Mouse (Mus musculus): ENCODE data around the gene Fabp6. TPM values are rescaled to one million over a fixed set of nuclear protein-coding genes. Genes with fewer than 3 reads are reported as not detected.
A peak's percentile ranks its signal among the peaks of the same experiment; 100 is the strongest.

Fabp6 gene
- polyA plus RNA-seq, 1 experiment from 2014 or later, result not detected

GRCm38 (mm10) chr11:43575376-43576151 is 25.8 kb downstream of the Fabp6 start:
- Histone ChIP-seq H3K27me3 (ENCODE audit: control insufficient read depth, insufficient read depth, low read depth, low read length) (no peaks in the 10 kb centered on the region), H3K36me3 (ENCODE audit: control insufficient read depth, insufficient read depth, low read length) (no peaks in the 10 kb centered on the region), H3K9ac (ENCODE audit: low read length) (peak overlapping the region; percentile 44), H3K27ac (ENCODE audit: low read length) (peak overlapping the region; percentile 85), H3K4me3 (ENCODE audit: low read length) (no peak overlapping the region), H3K4me1 (replicated peaks; ENCODE audit: control insufficient read depth, insufficient read depth, low read length) (peaks cover 18% of the 10 kb centered on the region), H3K9me3 (ENCODE audit: control insufficient read depth, low read length) (no peaks in the 10 kb centered on the region), H3K4me2 (ENCODE audit: low read depth, low read length) (peak overlapping the region; percentile 26)
- ATAC-seq (ENCODE audit: low read depth), result peak; percentile 86
- WGBS, result 13% methylated on average over 9 of the region's 9 CpGs

DNA sequence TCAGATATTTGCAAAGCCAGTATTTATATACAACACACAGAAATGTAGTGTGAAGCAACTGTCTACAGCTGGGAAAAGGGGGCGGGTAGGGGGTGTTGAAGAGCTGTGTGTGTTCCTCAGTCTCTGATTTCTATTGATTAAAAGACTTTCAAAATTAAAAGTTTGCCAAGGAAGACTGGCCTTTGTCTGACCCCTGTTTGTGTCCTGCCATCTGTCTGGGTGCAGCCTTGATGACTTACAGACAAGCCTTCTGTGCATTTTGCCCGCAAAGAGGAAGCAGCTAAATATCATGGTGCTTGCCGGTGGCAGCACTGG is 26.3 kb downstream of the Fabp6 start:
- H3K27me3 ChIP-seq (ENCODE audit: control insufficient read depth, insufficient read depth, low read depth, low read length), result no peaks in the 10 kb centered on the region
- ATAC-seq (ENCODE audit: low read depth), result peak; percentile 67
- 11% methylated on average over 3 of the region's 3 CpGs for WGBS
- H3K4me1 ChIP-seq (replicated peaks; ENCODE audit: control insufficient read depth, insufficient read depth, low read length), result peaks cover 24% of the 10 kb centered on the region
- H3K9ac ChIP-seq (ENCODE audit: low read length), result peak overlapping the region; percentile 44
- H3K27ac ChIP-seq (ENCODE audit: low read length), result peak overlapping the region; percentile 85
- H3K4me2 ChIP-seq (ENCODE audit: low read depth, low read length), result peak overlapping the region; percentile 26; the same call in 1 of the 2 replicates
- no peak overlapping the region for H3K4me3 ChIP-seq (ENCODE audit: low read length)
- H3K9me3 ChIP-seq (ENCODE audit: control insufficient read depth, low read length), result no peaks in the 10 kb centered on the region
- no peaks in the 10 kb centered on the region for H3K36me3 ChIP-seq (ENCODE audit: control insufficient read depth, insufficient read depth, low read length)

DNA sequence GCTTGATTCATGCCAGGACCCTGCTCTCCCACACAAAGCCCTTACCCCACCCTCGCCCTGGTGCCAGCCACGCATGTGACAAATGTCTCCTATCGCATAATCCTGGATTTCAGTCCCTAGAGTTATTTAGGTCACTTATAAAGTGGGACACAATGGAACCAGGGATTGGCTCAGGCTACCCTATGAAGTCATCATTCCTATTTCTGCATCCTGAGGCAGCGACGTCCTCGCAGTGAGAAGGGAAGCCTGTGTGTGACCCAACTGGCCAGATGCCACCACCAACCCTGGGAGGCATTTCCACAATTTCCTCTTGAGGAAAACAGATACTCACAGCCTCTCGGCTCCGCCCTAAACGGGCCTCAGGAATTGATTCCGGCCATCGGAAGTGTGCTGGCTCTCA is 31.7 kb downstream of the Fabp6 start:
- peak; percentile 89 for ATAC-seq (ENCODE audit: low read depth)
- 50% methylated on average over 11 of the region's 11 CpGs for WGBS
- Histone ChIP-seq H3K9ac (ENCODE audit: low read length) (no peak overlapping the region), H3K36me3 (ENCODE audit: control insufficient read depth, insufficient read depth, low read length) (no peaks in the 10 kb centered on the region), H3K4me3 (ENCODE audit: low read length) (no peak overlapping the region), H3K27ac (ENCODE audit: low read length) (peak overlapping the region; percentile 76), H3K4me1 (replicated peaks; ENCODE audit: control insufficient read depth, insufficient read depth, low read length) (peaks cover 33% of the 10 kb centered on the region), H3K9me3 (ENCODE audit: control insufficient read depth, low read length) (no peaks in the 10 kb centered on the region), H3K27me3 (ENCODE audit: control insufficient read depth, insufficient read depth, low read depth, low read length) (no peaks in the 10 kb centered on the region), H3K4me2 (ENCODE audit: low read depth, low read length) (no peak overlapping the region)

DNA sequence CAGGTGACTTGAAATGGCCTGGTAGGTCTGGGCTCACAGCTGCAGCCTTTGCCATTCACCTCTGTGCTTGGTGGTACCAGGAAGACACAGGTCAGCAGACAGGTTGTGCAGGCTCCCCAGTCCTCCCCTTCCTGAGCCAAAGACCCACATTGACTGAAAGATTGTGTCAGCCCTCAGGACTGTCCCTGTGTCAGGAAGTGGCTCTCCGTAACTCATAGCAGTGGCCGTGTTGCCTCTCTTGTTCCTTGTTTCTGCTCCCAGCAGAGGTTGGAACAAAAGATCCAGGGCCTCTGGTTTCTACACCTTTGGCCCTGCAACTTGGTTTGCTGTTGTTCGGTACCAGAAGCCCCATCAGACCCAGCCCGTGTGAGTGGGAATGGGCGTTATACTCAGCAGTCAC is 32.2 kb downstream of the Fabp6 start:
- WGBS, result 61% methylated on average over 5 of the region's 5 CpGs
- H3K4me1 ChIP-seq (replicated peaks; ENCODE audit: control insufficient read depth, insufficient read depth, low read length), result peaks cover 33% of the 10 kb centered on the region
- H3K36me3 ChIP-seq (ENCODE audit: control insufficient read depth, insufficient read depth, low read length), result no peaks in the 10 kb centered on the region
- peak overlapping the region; percentile 58 for H3K27ac ChIP-seq (ENCODE audit: low read length)
- peak overlapping the region; percentile 25; the same call in 1 of the 2 replicates for H3K9ac ChIP-seq (ENCODE audit: low read length)
- ATAC-seq (ENCODE audit: low read depth), result peak; percentile 31; the same call in 1 of the 2 replicates
- H3K9me3 ChIP-seq (ENCODE audit: control insufficient read depth, low read length), result no peaks in the 10 kb centered on the region
- no peak overlapping the region for H3K4me3 ChIP-seq (ENCODE audit: low read length)
- H3K4me2 ChIP-seq (ENCODE audit: low read depth, low read length), result no peak overlapping the region
- H3K27me3 ChIP-seq (ENCODE audit: control insufficient read depth, insufficient read depth, low read depth, low read length), result no peaks in the 10 kb centered on the region

- 67% methylated on average over 5 of the region's 5 CpGs for WGBS
- Histone ChIP-seq H3K27me3 (ENCODE audit: control insufficient read depth, insufficient read depth, low read depth, low read length) (no peaks in the 10 kb centered on the region), H3K9me3 (ENCODE audit: control insufficient read depth, low read length) (no peaks in the 10 kb centered on the region), H3K9ac (ENCODE audit: low read length) (no peak overlapping the region), H3K4me3 (ENCODE audit: low read length) (no peak overlapping the region), H3K4me2 (ENCODE audit: low read depth, low read length) (no peak overlapping the region), H3K4me1 (replicated peaks; ENCODE audit: control insufficient read depth, insufficient read depth, low read length) (peaks cover 43% of the 10 kb centered on the region), H3K36me3 (ENCODE audit: control insufficient read depth, insufficient read depth, low read length) (no peaks in the 10 kb centered on the region), H3K27ac (ENCODE audit: low read length) (peak overlapping the region; percentile 51; the same call in 1 of the 2 replicates)
- no peak for ATAC-seq (ENCODE audit: low read depth)
These were observed 33.1 kb downstream of the Fabp6 start for GRCm38 (mm10) chr11:43568263-43568662.

GRCm38 (mm10) chr11:43566696-43567095 is 34.6 kb downstream of the Fabp6 start:
- ATAC-seq (ENCODE audit: low read depth), result no peak
- H3K4me1 ChIP-seq (replicated peaks; ENCODE audit: control insufficient read depth, insufficient read depth, low read length), result peaks cover 44% of the 10 kb centered on the region
- H3K4me2 ChIP-seq (ENCODE audit: low read depth, low read length), result no peak overlapping the region
- WGBS, result 60% methylated on average over 5 of the region's 5 CpGs
- H3K36me3 ChIP-seq (ENCODE audit: control insufficient read depth, insufficient read depth, low read length), result no peaks in the 10 kb centered on the region
- no peak overlapping the region for H3K4me3 ChIP-seq (ENCODE audit: low read length)
- H3K27ac ChIP-seq (ENCODE audit: low read length), result peak overlapping the region; percentile 29
- H3K9me3 ChIP-seq (ENCODE audit: control insufficient read depth, low read length), result no peaks in the 10 kb centered on the region
- H3K9ac ChIP-seq (ENCODE audit: low read length), result no peak overlapping the region
- H3K27me3 ChIP-seq (ENCODE audit: control insufficient read depth, insufficient read depth, low read depth, low read length), result no peaks in the 10 kb centered on the region

GRCm38 (mm10) chr11:43565852-43566251 is 35.5 kb downstream of the Fabp6 start:
- no peak for ATAC-seq (ENCODE audit: low read depth)
- Histone ChIP-seq H3K4me3 (ENCODE audit: low read length) (no peak overlapping the region), H3K27ac (ENCODE audit: low read length) (no peak overlapping the region), H3K4me1 (replicated peaks; ENCODE audit: control insufficient read depth, insufficient read depth, low read length) (peaks cover 39% of the 10 kb centered on the region), H3K36me3 (ENCODE audit: control insufficient read depth, insufficient read depth, low read length) (no peaks in the 10 kb centered on the region; the same call in 1 of the 2 replicates), H3K9me3 (ENCODE audit: control insufficient read depth, low read length) (no peaks in the 10 kb centered on the region), H3K4me2 (ENCODE audit: low read depth, low read length) (no peak overlapping the region), H3K9ac (ENCODE audit: low read length) (no peak overlapping the region), H3K27me3 (ENCODE audit: control insufficient read depth, insufficient read depth, low read depth, low read length) (no peaks in the 10 kb centered on the region)
- 19% methylated on average over 8 of the region's 8 CpGs for WGBS

DNA sequence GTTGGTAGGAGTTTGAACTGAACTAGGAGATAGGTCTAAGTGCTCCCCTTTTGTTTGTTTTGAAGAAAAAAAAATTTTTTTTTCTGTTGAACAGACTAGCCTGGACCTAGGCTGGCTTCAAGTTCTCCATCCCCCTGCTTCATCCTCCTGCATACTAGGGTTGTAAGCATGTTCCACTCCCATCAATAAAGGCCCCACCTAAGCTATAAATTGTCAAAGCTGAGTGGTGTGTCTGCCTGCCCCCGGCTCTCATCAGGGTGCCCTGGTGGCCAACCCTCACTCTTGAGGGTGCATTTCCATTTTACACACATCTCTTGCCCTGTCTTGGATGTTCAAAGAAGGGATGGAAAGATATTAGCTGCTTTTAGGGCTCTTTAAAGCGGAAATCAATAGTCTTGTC is 35.9 kb downstream of the Fabp6 start:
- WGBS, result 59% methylated on average over 2 of the region's 2 CpGs
- ATAC-seq (ENCODE audit: low read depth), result no peak

GRCm38 (mm10) chr11:43563654-43564244 is 37.6 kb downstream of the Fabp6 start:
- Histone ChIP-seq H3K4me3 (ENCODE audit: low read length) (no peak overlapping the region), H3K4me2 (ENCODE audit: low read depth, low read length) (no peak overlapping the region), H3K36me3 (ENCODE audit: control insufficient read depth, insufficient read depth, low read length) (peaks cover 4% of the 10 kb centered on the region; the same call in 1 of the 2 replicates), H3K9me3 (ENCODE audit: control insufficient read depth, low read length) (no peaks in the 10 kb centered on the region), H3K9ac (ENCODE audit: low read length) (no peak overlapping the region; the same call in 1 of the 2 replicates), H3K4me1 (replicated peaks; ENCODE audit: control insufficient read depth, insufficient read depth, low read length) (peaks cover 28% of the 10 kb centered on the region), H3K27ac (ENCODE audit: low read length) (peak overlapping the region; percentile 73), H3K27me3 (ENCODE audit: control insufficient read depth, insufficient read depth, low read depth, low read length) (no peaks in the 10 kb centered on the region)
- 44% methylated on average over 10 of the region's 10 CpGs for whole genome bisulfite sequencing
- peak; percentile 64; the same call in 1 of the 2 replicates for ATAC-seq (ENCODE audit: low read depth)

More for the DNA sequence above, 35.9 kb downstream of the Fabp6 start:
- Histone ChIP-seq H3K36me3 (ENCODE audit: control insufficient read depth, insufficient read depth, low read length) (peaks cover 3% of the 10 kb centered on the region; the same call in 1 of the 2 replicates), H3K4me2 (ENCODE audit: low read depth, low read length) (no peak overlapping the region), H3K4me3 (ENCODE audit: low read length) (no peak overlapping the region), H3K4me1 (replicated peaks; ENCODE audit: control insufficient read depth, insufficient read depth, low read length) (peaks cover 37% of the 10 kb centered on the region), H3K9ac (ENCODE audit: low read length) (no peak overlapping the region), H3K27ac (ENCODE audit: low read length) (no peak overlapping the region), H3K27me3 (ENCODE audit: control insufficient read depth, insufficient read depth, low read depth, low read length) (no peaks in the 10 kb centered on the region), H3K9me3 (ENCODE audit: control insufficient read depth, low read length) (no peaks in the 10 kb centered on the region)

Data from lung, embryonic 16.5 days (tissue).